Mouse (Mus musculus) gastrocnemius, postnatal 14 days (tissue): ENCODE results near the gene Trub2. TPM values are rescaled to one million over a fixed set of nuclear protein-coding genes. Genes with fewer than 3 reads are reported as not detected.
"Not testable (repeated sequence)": the region's sequence is repeated elsewhere in the genome, so short reads cannot be mapped to it uniquely, and the experiment has no call there.

Experiments used
- DNase-seq: peaks from one replicate; pipeline ENCODE4 v3.0.0; 2021; ENCODE audit warnings: mixed read lengths
- intact Hi-C: fragments of 180-260 bp; cut with DNase I; formaldehyde crosslinking; loops from one replicate; pipeline ENCODE4 v1.15.1; 2025; ENCODE audit warnings: low total_unique reads
- total RNA-seq, 2 experiments: library from RNA; stranded (reverse); gene quantifications; 2 replicates each; pipeline ENCODE4 v1.2.3; 2021

Trub2 gene
- total RNA-seq, 2 experiments from 2014 or later = 28.0 to 28.3 TPM

GRCm38 (mm10) chr2:29787104-29787917 is 991 bp downstream of the Trub2 start, which contains the start of gene Coq4:
TSS of gene Coq4 (plus strand) at chr2:29787493.
- peak; percentile 85 for DNase-seq
- intact Hi-C loops = no loop called here

DNA sequence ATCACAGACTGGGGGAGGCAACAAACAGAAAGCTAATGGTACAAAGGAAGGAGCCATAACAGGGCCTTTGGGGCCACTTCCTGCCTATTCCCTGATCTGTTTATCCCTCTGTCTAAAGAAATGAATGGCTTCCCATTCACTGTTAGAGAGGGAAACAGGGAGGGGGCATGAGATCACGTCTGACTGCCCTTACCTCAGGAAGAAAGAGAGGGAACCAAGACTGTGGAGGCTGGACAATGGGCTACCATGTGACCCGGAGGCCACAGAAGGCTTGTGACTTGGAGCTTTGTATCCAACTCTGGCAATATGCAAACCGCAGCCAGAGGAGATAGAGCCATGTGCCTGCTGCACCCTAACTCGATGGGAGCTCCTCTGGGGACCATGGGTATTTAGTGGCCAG is 4.0 kb downstream of the Trub2 start:
- intact Hi-C loops = no loop called here
- DNase-seq = no peak

- DNase-seq, intact Hi-C loops: not testable (repeated sequence)
Measured at GRCm38 (mm10) chr2:29781256-29781655, 7.0 kb downstream of the Trub2 start.

- intact Hi-C loops = no loop called here
Measured at GRCm38 (mm10) chr2:29773323-29773722, 15.0 kb downstream of the Trub2 start.

DNA sequence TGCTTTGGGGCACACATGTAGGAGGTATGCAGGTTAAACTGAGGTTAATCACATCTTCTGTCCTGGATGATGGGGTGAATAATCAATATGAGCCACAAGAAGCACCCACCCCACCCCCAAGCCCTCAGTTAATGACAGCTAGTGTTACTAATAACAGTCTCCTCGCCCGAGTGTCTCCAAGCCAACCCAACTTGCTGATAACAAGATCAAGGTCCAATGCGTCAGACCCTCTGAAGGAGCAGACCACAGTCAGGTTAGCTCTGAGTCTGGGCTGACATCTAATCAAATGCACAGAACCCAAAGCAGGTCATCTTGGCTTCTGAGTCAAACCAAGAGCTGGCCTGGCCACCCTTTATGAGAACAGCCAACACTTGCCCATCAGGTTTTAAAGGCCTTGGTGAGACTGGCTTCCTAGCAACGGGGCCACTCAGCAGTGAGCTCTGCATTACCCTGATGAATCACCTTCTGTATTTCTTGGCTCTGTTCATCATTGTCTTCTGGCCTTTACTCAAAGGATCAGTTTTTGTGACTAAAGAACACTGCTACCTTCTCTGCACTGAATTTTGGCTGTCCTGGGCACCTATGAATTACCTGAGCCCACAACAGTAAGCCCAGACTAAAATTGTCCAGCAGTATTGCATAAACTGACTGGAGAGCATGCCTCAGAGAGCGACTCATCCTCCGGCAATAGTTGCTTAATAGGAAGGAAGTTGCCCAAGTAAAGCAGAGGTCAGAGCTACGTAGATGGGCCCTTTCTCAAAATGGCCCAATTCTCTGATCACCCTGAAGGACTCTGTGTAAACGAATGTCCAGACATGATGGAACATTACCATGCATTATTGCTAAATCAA is 16.5 kb downstream of the Trub2 start:
- intact Hi-C loops = no loop called here
- no peak for DNase-seq

More at GRCm38 (mm10) chr2:29773323-29773722, 15.0 kb downstream of the Trub2 start:
- DNase-seq = no peak

DNA sequence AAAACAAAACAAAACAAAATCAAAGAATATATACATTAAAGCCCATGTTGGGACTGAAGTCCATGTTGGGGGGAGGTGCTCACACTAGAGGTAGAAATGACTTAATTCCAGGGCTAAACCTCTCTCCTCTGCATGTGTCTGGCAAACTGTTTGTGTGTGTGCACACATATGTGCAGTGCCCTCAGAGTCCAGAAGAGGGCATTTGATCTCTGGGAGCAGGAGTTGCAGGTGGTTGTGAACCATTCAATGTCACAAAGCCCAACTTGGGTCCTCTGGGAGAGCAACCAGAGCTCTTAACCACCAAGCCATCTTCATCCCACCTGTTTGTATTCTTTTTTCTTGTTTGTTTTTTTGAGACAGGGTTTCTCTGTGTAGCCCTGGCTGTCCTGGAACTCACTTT is 18.1 kb downstream of the Trub2 start:
- DNase-seq = no peak
- intact Hi-C loops = no loop called here

DNA sequence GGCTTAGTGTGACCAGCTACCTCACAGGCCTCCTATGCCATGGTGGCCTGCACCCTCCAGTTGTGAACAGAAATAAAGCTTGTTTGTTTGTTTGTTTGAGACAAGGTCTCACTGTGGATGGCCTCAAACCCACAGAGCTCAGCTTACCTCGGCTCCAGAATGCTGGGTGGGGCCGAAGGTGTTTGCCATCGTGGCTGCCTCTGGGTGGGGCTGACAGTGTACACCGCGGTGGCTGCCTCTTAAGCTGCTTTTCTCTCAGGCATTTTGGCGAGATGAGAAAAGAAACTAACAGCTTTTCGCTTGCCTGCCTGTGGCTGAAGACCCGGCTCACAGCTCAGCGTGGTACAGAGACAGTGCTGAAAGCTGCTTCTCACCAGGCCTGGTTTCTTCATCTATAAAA is 19.4 kb downstream of the Trub2 start:
- no peak for DNase-seq
- intact Hi-C loops = loop anchor here (5.0 kb wide), 1 partner anchor 48 kb away; no protein-coding TSS in a partner anchor

DNA sequence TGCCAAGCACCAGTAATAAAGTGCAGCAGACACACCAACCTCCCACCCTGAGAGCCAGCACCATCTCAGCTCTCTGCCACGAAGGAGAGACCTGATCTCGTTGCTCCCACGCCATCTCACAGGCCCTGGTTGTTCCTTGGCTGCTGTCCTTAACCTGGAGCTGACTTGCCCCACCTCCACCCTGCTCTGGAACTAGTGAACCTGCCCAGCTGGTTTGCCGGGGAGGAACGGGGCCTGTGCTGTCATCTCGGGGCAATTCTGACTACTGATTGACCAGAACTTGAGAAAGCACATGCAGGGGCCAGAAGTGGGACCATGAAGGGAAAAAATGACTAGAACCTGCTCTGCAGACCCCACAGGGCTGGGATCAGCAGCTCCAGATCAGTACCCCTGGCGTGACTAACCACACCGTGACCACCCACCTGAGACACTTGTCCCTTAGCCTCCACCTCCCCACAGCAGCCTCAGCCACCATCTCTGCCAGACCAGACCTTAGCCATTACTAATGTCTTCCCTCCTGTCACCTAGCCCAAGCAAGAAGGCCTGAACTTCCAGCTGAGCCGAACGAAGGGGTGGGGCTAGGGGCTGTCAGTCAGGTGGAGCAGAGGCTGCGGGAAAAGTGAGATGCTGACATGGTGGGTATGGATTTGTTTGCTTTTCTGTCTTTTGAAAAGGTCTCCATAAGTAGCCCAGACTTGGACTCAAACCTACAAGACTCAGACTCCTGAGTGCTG is 20.2 kb downstream of the Trub2 start:
- no peak for DNase-seq
- intact Hi-C loops = loop anchor here (5.0 kb wide), 1 partner anchor 49 kb away; no protein-coding TSS in a partner anchor

GRCm38 (mm10) chr2:29764831-29765230 is 23.5 kb downstream of the Trub2 start:
- DNase-seq = peak; percentile 63
- intact Hi-C loops = loop anchor here (5.0 kb wide), 1 partner anchor 52 kb away; no protein-coding TSS in a partner anchor

GRCm38 (mm10) chr2:29755693-29756092 is 32.6 kb downstream of the Trub2 start:
- intact Hi-C loops = no loop called here
- no peak for DNase-seq

DNA sequence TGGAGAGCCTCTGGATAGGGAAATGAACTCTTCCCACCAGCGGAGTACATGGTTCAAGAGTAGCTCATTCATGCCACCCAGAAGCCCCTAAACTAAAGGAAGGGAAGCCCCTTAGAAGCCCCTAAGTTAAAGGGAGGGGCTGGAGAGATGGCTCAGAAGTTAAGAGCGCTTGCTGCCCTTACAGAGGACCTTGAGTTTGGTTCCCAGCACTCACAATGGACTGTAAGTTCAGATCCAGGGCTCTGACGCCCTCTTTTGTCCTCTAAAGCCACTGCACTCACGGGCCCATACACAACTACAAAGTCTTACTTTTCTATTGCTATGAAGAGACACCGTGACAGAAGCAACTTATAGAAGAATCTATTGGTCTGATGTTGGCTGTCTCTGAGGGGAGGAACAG is 35.9 kb downstream of the Trub2 start:
- no peak for DNase-seq
- intact Hi-C loops = no loop called here

DNA sequence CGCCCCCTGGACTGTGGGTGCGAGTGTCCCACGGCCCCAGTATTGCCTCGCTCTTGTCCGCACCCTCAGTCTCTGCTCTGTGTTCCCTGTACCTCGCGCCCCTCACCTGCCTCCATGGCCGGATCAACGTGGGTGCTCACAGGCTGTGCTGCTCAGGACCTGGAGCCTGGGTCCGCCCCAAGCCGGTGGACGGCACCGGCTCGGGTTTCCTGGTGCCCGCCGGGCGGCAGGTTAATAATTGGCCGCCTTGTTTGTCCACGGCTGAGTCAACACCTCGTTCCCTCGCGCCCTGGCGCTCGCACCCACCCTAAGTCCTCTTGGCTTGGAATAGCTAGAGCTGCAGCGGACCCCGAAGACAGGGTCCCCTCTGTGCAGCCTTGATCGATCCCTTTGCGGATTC is 36.8 kb downstream of the Trub2 start, which contains the start of gene Gm13420:
TSS of gene Gm13420 (minus strand) at position 189 of the 400 bp plus-strand sequence.
- no peak for DNase-seq

GRCm38 (mm10) chr2:29748499-29748898 is 39.8 kb downstream of the Trub2 start:
- intact Hi-C loops = no loop called here
- no peak for DNase-seq

More for the DNA sequence above, 36.8 kb downstream of the Trub2 start, which contains the start of gene Gm13420:
- intact Hi-C loops = no loop called here

- intact Hi-C loops = no loop called here
- DNase-seq = no peak
Measured at GRCm38 (mm10) chr2:29747852-29748251, 40.5 kb downstream of the Trub2 start.

GRCm38 (mm10) chr2:29747188-29747782 is 41.0 kb downstream of the Trub2 start:
- no peak for DNase-seq
- intact Hi-C loops = no loop called here

GRCm38 (mm10) chr2:29744256-29744655 is 44.0 kb downstream of the Trub2 start:
- DNase-seq = no peak
- intact Hi-C loops = no loop called here

- no peak for DNase-seq
- intact Hi-C loops = no loop called here
Measured at GRCm38 (mm10) chr2:29741207-29741606, 47.1 kb downstream of the Trub2 start.

GRCm38 (mm10) chr2:29739368-29739767 is 48.9 kb downstream of the Trub2 start:
- intact Hi-C loops = loop anchor here (10.0 kb wide), 1 partner anchor 125 kb away; the partner anchor contains the start of gene Rapgef1
- DNase-seq = peak; percentile 13

- DNase-seq = peak; percentile 2
Measured at GRCm38 (mm10) chr2:29738799-29739198, 49.5 kb downstream of the Trub2 start.

More at GRCm38 (mm10) chr2:29738799-29739198, 49.5 kb downstream of the Trub2 start:
- intact Hi-C loops = loop anchor here (10.0 kb wide), 1 partner anchor 124 kb away; the partner anchor contains the start of gene Rapgef1
